10 mouse cellular contexts compared by ENCODE assay signal in genomic region chr4:155139281-155140045, GRCm38 (mm10).
"Had no signal": no experiment of that assay in that cellular context is flagged by ENCODE, and none has a peak within 500 bp of the region (broad histone marks: within the 10 kb centered on the region; RNA-seq: fewer than 3 reads in every experiment).

No protein-coding gene starts in this region.

- H3K36me3 ChIP-seq: liver, embryonic 15.5 days; midbrain, embryonic 13.5 days; stomach, embryonic 15.5 days had no signal

- H3K27ac ChIP-seq: liver, embryonic 15.5 days; midbrain, embryonic 13.5 days had no signal

- H3K9ac ChIP-seq: liver, embryonic 15.5 days; midbrain, embryonic 13.5 days; stomach, embryonic 15.5 days had no signal

- H3K4me2 ChIP-seq: liver, embryonic 15.5 days; midbrain, embryonic 13.5 days; stomach, embryonic 15.5 days had no signal

- H3K9me3 ChIP-seq: liver, embryonic 15.5 days; midbrain, embryonic 13.5 days; stomach, embryonic 15.5 days had no signal

- H3K27me3 ChIP-seq: liver, embryonic 15.5 days; midbrain, embryonic 13.5 days; stomach, embryonic 15.5 days had no signal

- DNase-seq: kidney, adult 8-10 months; kidney, postnatal 25 days; liver; lung, adult 2 months; lung, postnatal 36 days; right cerebral cortex, postnatal 14 days had no signal

- H3K4me3 ChIP-seq: liver, embryonic 15.5 days; midbrain, embryonic 13.5 days; stomach, embryonic 15.5 days had no signal

- ATAC-seq: lung, postnatal 0 days; midbrain, embryonic 13.5 days had no signal
